Mouse (Mus musculus) bone marrow macrophage, adult 2 months (primary cell): ENCODE data around the gene Memo1.

Experiments
- CTCF ChIP-seq: IDR thresholded peaks from 2 replicates; pipeline ENCODE4 v1.5.1; 2012; ENCODE audit warnings: low read depth, mild to moderate bottlenecking, low read length, moderate library complexity
- POLR2A ChIP-seq: IDR thresholded peaks from 2 replicates; pipeline ENCODE4 v1.6.1; 2012; ENCODE audit warnings: mild to moderate bottlenecking, low read depth, low read length, borderline replicate concordance

DNA sequence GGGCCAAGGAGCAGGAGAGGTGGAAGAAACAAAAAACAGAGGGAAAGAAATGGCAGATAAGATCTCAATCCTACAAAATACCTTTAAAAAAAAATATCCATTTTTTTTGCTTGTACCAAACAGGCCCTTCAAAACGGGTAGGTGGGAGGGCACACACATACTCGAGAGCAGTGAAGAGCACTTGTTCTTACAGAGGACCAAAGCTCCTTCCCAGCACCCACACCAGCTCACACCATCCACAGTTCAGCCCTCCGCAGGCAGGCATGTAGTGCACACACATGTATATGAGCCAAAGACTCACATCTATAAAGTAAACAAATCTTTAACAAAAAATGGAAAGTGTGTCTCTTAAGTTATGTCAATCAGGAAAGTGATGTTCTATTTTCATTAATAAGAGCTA is 52.5 kb downstream of the Memo1 start:
- TF ChIP-seq POLR2A (no peak), CTCF (no peak)
